Mouse (Mus musculus) right cerebral cortex, postnatal 4 days (tissue): ENCODE data around the gene Scn3a.
A peak's percentile ranks its signal among the peaks of the same experiment; 100 is the strongest.

Experiments
- DNase-seq: peaks from one replicate; pipeline ENCODE4 v3.0.0-alpha.2; 2022

Gene Scn3a

GRCm38 (mm10) chr2:65566793-65567787, at the start of gene Scn3a:
TSS of gene Scn3a (minus strand) at chr2:65567627.
- DNase-seq: peak; percentile 53

GRCm38 (mm10) chr2:65611887-65612286, 44.5 kb upstream of the Scn3a start:
- DNase-seq: no peak

DNA sequence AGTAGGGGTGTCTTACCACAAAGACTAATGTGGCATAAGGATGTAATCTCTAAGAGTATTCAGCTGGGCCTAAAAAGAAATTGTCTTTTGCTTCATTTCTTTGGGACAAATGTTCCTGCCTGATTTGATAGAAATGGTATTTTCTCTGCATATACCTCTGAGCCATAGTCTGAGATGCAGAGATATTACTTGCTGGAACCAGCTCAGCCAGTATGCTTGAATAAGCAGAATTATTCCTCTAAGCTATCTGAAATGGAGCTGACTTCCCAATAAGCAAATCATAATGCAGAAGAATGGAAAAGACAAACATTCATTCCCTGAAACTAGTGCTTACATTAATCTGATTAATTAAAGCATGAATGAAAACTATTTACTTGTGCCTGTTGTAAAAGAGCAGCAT, 40.4 kb upstream of the Scn3a start:
- DNase-seq: no peak

DNA sequence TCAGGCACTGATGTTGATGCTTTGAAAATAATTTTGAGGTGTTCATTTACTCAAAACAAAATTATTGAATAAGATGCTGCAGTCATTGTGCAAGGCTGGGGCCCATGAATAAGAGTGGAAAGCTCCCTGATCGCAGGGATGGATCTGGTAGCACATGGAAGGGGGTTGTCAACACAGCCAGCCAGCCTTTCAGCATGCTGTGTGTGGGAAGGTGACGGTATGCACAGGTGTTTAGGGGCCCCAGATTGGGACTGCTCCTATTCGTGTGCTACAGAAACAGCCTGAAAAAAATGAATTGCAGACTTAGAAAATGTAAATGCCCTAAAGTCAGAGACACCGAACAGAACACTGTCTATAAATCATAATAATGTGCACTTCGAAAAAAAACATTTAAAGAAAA, 20.3 kb upstream of the Scn3a start:
- DNase-seq: no peak

- no peak for DNase-seq
These were observed 498 bp upstream of the Scn3a start for GRCm38 (mm10) chr2:65567925-65568324.

- DNase-seq: no peak
These were observed 3.5 kb downstream of the Scn3a start for GRCm38 (mm10) chr2:65563898-65564297.

DNA sequence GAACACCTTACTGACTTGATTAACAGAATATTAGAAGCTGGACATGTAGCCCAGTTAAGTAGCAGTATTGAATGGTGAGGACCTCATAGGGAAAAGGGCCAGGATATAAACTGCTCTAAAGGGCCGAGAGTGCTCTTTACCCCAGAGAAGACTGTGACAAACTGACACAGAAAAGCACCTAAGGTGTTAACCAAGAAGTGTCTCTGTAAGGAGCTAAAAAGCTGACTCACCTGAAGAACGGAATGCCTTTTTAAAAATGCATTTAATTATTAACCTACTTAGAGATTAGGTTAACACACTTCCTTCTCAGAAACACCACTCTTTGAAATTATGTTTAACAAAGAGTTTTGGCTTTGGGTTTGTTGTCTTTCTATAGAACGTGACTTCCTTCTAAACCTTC, 9.7 kb downstream of the Scn3a start:
- DNase-seq: no peak

GRCm38 (mm10) chr2:65554662-65555061, 12.8 kb downstream of the Scn3a start:
- no peak for DNase-seq

DNA sequence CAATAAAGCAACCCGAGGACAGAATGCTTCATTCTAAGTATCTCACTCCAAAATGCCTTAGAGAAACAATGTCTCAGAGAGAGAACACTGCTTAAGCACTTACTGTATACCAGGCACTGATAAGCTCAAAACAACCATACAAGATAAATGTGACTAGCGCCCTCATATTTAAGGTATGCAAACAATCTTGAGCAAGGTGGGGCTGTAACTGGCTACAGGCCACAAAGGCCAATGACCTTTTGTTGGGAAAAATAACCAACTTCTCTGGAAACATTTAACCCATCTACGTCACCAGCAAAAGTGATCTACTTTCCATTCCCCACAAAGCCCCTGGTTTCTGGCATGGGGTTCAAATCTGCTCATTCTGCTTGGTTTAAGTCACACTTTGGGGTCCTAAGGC, 14.0 kb downstream of the Scn3a start:
- no peak for DNase-seq

- DNase-seq: no peak
These were observed 14.7 kb downstream of the Scn3a start for GRCm38 (mm10) chr2:65552727-65553126.

DNA sequence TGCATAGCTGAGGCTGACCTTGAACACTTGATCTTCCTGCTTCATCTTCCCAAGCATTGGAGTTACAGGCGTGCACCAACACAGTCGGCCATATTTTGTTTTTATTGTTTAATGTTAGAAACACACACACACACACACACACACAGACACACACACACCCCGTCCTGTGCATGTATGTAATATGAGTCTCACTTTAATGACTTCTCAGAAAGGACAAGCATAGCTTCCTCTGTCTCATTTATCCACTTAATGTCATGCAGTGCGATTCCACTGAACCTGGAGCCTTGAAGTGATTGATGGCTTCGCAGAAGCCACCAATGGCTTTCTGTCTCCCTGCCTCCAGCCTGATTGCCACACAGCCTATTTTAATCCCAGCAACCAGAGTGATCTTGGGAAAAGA, 15.2 kb downstream of the Scn3a start:
- DNase-seq: no peak

GRCm38 (mm10) chr2:65551736-65552135, 15.7 kb downstream of the Scn3a start:
- DNase-seq: no peak

GRCm38 (mm10) chr2:65550564-65550963, 16.9 kb downstream of the Scn3a start:
- no peak for DNase-seq

- DNase-seq: no peak
These were observed 18.8 kb downstream of the Scn3a start for GRCm38 (mm10) chr2:65548665-65549064.

DNA sequence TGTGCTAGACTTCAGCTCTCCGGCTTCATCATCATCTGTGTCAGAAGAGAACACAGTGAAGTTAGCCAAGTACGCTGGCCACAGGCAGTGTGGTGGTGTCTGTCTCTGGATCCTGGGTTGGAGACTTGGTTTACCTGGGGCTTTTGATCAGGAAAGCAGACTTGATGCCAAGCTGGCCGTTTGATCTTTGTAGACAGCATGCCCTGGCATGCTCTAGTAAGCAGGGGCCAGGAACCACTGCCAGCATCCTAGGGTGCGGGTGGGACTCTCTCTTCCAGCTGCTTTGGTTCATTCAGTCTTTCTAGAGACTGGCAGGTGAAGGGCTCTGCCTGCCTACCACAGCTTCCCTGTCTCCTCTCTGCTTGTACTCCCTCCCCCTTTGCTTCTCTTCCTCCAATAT, 20.1 kb downstream of the Scn3a start:
- DNase-seq: no peak

- no peak for DNase-seq
These were observed 24.4 kb downstream of the Scn3a start for GRCm38 (mm10) chr2:65542906-65543592.

- DNase-seq: no peak
These were observed 25.6 kb downstream of the Scn3a start for GRCm38 (mm10) chr2:65541781-65542180.

- no peak for DNase-seq
These were observed 29.0 kb downstream of the Scn3a start for GRCm38 (mm10) chr2:65538436-65538835.

- no peak for DNase-seq
These were observed 35.1 kb downstream of the Scn3a start for GRCm38 (mm10) chr2:65532127-65532854.

- DNase-seq: no peak
These were observed 38.3 kb downstream of the Scn3a start for GRCm38 (mm10) chr2:65529148-65529547.

GRCm38 (mm10) chr2:65516703-65517102, 50.7 kb downstream of the Scn3a start:
- DNase-seq: no peak

DNA sequence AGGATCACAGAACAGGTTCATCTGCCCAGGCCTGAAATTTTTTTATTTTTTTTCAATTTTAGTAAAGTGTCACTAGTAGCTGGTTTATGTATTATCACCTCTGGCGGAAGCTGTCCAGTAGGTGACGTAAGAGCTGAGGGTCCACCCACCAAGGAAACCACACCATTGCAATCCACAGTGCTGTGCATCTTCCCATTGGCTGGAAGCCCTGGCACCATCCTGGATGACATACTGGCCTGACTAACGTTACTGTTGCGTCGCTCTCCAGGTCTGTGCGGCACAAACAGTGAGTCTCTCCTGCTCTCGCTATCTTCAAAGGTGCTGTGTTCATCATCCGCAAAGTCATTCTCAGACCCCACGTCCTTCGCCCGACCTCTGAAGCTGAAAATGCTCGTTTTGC, 59.2 kb downstream of the Scn3a start:
- DNase-seq: no peak

DNA sequence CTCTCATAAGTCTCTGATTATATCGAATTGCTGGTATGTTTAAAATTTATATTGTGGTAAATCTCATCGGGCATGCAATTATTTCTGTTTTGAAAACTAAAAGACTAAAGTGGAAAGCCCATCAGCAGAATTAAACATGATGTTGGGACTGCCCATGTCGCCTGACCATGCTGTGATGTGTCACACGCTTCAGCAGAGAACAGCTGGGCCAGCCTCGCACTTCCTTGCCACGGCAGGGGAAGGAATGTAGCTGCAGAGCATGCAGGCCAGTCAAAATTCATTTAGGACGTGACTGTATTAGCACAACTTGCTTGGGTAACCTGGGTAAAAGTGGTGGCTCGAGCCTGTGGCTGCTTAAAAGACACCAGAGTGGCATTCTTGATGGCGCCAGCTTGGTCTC, 77.0 kb downstream of the Scn3a start:
- no peak for DNase-seq
